Mouse (Mus musculus) heart, postnatal 0 days (tissue): ENCODE results near the gene Tenm2.

ENCODE experiments used
- CTCF ChIP-seq: IDR thresholded peaks from 2 replicates; pipeline ENCODE4 v1.5.1; 2016; ENCODE audit warnings: antibody characterized with exemption, control low read depth, low read depth
- EP300 ChIP-seq: IDR thresholded peaks from 2 replicates; pipeline ENCODE4 v1.6.1; 2016; ENCODE audit warnings: antibody characterized with exemption, low read depth

DNA sequence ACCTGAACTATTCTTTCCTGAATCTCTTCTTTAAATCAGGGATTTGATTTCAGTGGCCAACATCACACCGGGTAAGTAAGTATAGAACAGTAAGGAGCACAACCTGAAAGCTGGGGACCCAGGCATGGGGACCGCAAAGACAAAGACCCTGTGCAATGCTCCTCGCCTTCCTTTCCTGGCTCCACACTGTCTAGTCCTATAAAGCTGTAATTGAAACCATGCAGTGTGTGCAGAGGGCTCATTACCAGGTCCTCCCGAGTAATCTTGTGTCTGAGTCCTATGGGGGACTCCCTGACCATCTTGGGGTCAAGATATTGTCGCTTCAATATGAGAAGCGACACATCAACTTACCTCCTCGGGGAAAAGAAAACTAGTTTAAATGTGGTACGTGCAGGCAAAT lies 436.4 kb downstream of the Tenm2 start:
- TF ChIP-seq CTCF (no peak), EP300 (no peak)
